Mouse (Mus musculus) retina, postnatal 7 days (tissue): ENCODE measurements around the gene Ank3.

Experiments
- DNase-seq: peaks from one replicate; pipeline ENCODE4 v3.0.0-alpha.2; 2012; ENCODE audit warnings: low read depth, low spot score

The Ank3 gene

GRCm38 (mm10) chr10:69405431-69405830, 6.9 kb downstream of the Ank3 start:
- no peak for DNase-seq

GRCm38 (mm10) chr10:69414888-69415287, 16.3 kb downstream of the Ank3 start:
- DNase-seq: no peak

GRCm38 (mm10) chr10:69418716-69419115, 20.1 kb downstream of the Ank3 start:
- no peak for DNase-seq

- DNase-seq: no peak
Observed at GRCm38 (mm10) chr10:69420306-69420705, 21.7 kb downstream of the Ank3 start.

GRCm38 (mm10) chr10:69424051-69424450, 25.5 kb downstream of the Ank3 start:
- DNase-seq: no peak

- no peak for DNase-seq
Observed at GRCm38 (mm10) chr10:69430138-69430537, 31.6 kb downstream of the Ank3 start.

- DNase-seq: no peak
Observed at GRCm38 (mm10) chr10:69431101-69431500, 32.5 kb downstream of the Ank3 start.

- DNase-seq: no peak
Observed at GRCm38 (mm10) chr10:69435213-69435612, 36.6 kb downstream of the Ank3 start.

- peak; percentile 37 for DNase-seq
Observed at GRCm38 (mm10) chr10:69439449-69439848, 40.9 kb downstream of the Ank3 start.

GRCm38 (mm10) chr10:69444546-69444945, 46.0 kb downstream of the Ank3 start:
- no peak for DNase-seq

GRCm38 (mm10) chr10:69445951-69446350, 47.4 kb downstream of the Ank3 start:
- no peak for DNase-seq

- no peak for DNase-seq
Observed at GRCm38 (mm10) chr10:69446566-69446965, 48.0 kb downstream of the Ank3 start.

- DNase-seq: no peak
Observed at GRCm38 (mm10) chr10:69447308-69447707, 48.7 kb downstream of the Ank3 start.

GRCm38 (mm10) chr10:69448174-69448573, 49.6 kb downstream of the Ank3 start:
- no peak for DNase-seq

- DNase-seq: no peak
Observed at GRCm38 (mm10) chr10:69451006-69451405, 52.4 kb downstream of the Ank3 start.

- DNase-seq: peak; percentile 72
Observed at GRCm38 (mm10) chr10:69452180-69452977, 53.8 kb downstream of the Ank3 start.

GRCm38 (mm10) chr10:69453531-69453930, 55.0 kb downstream of the Ank3 start:
- DNase-seq: no peak

GRCm38 (mm10) chr10:69454480-69454879, 55.9 kb downstream of the Ank3 start:
- no peak for DNase-seq

GRCm38 (mm10) chr10:69464826-69465225, 66.3 kb downstream of the Ank3 start:
- DNase-seq: no peak

GRCm38 (mm10) chr10:69465558-69466200, 67.1 kb downstream of the Ank3 start:
- DNase-seq: no peak

- DNase-seq: no peak
Observed at GRCm38 (mm10) chr10:69466201-69466585, 67.6 kb downstream of the Ank3 start.

GRCm38 (mm10) chr10:69466586-69466985, 68.0 kb downstream of the Ank3 start:
- DNase-seq: no peak

- DNase-seq: no peak
Observed at GRCm38 (mm10) chr10:69467182-69467581, 68.6 kb downstream of the Ank3 start.
